Comparison of ENCODE assay signal across 16 mouse cellular contexts in the genomic region with DNA sequence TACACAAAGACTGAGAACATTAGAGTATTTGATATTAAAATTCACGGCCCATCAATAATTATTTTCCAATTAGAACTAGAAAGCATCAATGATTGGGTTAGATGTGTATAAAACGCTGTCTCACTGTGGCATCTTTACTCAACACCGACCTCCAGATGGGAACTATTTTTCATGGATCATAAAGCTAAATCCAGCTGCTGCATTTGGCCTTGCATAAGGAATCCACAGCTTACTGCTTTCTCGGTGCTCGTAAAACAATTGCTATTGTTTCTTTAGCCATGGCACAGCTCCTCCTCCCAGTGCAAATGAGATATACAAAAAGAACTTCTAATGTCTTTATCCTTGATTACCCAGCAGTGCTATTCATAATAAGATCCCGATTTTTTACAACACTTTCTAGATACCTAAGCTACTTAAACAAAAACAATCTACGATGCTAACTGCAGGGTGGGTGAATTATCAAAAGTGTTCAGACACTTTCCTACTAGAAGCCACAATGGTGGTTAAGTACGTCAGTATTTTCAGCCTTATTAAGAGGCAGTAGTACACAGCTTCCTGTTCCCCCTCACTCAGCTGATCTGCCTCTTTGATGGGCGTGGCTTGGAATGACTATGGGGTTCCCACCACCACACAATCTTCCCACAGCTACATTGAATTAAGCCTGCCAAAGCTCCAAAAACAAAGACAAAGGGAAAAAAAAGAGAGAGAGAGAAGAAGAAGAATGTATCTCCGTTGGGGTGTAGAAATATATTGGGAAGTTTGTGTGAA.
DNase-seq lines count a peak whose midpoint lies in the region; ATAC-seq and TF ChIP-seq lines count a peak whose summit lies in the region.
"Had no signal": no experiment of that assay in that cellular context is flagged by ENCODE, and none has a peak within 500 bp of the region (broad histone marks: within the 10 kb centered on the region; RNA-seq: fewer than 3 reads in every experiment).

No protein-coding gene starts in this region.

- H3K4me2 ChIP-seq in neural tube, embryonic 11.5 days (ENCODE audit: low read depth): peak overlapping the region; percentile 9; the same call in 1 of the 2 replicates
- H3K4me2 ChIP-seq in forebrain, postnatal 0 days (ENCODE audit: low read depth): peak overlapping the region; percentile 34
- H3K4me2 ChIP-seq in midbrain, embryonic 13.5 days (replicated peaks): peak overlapping the region; percentile 32
- no peak overlapping the region for H3K4me2 ChIP-seq in liver, embryonic 11.5 days
- H3K4me2 ChIP-seq: liver, embryonic 12.5 days had no signal

- no peak overlapping the region for H3K9ac ChIP-seq in neural tube, embryonic 11.5 days (ENCODE audit: low read length)
- H3K9ac ChIP-seq in forebrain, postnatal 0 days: no peak overlapping the region
- H3K9ac ChIP-seq in midbrain, embryonic 13.5 days (replicated peaks): 0 out of 2 replicates have a peak overlapping the region, but pooled peaks have one; percentile 2
- H3K9ac ChIP-seq in liver, embryonic 11.5 days (ENCODE audit: low read depth, low read length): no peak overlapping the region
- H3K9ac ChIP-seq: liver, embryonic 12.5 days had no signal

- no peaks in the 10 kb centered on the region for H3K36me3 ChIP-seq in neural tube, embryonic 11.5 days (ENCODE audit: control insufficient read depth, insufficient read depth, low read length)
- H3K36me3 ChIP-seq in forebrain, postnatal 0 days (ENCODE audit: insufficient read depth): no peaks in the 10 kb centered on the region
- no peaks in the 10 kb centered on the region for H3K36me3 ChIP-seq in midbrain, embryonic 13.5 days
- H3K36me3 ChIP-seq in liver, embryonic 11.5 days (ENCODE audit: control insufficient read depth, insufficient read depth, low read length): no peaks in the 10 kb centered on the region
- H3K36me3 ChIP-seq: liver, embryonic 12.5 days had no signal

- H3K4me3 ChIP-seq in neural tube, embryonic 11.5 days (ENCODE audit: low read depth, low read length): no peak overlapping the region
- peak overlapping the region; percentile 17; the same call in 1 of the 2 replicates for H3K4me3 ChIP-seq in forebrain, postnatal 0 days (ENCODE audit: low read depth, low read length)
- 0 out of 2 replicates have a peak overlapping the region, but pooled peaks have one; percentile 12 for H3K4me3 ChIP-seq in midbrain, embryonic 13.5 days (replicated peaks)
- no peak overlapping the region for H3K4me3 ChIP-seq in liver, embryonic 11.5 days (ENCODE audit: low read depth, low read length)
- H3K4me3 ChIP-seq: erythroblast, embryonic 14.5 days; liver, embryonic 12.5 days had no signal

- no peaks in the 10 kb centered on the region for H3K4me1 ChIP-seq in neural tube, embryonic 11.5 days (ENCODE audit: control insufficient read depth, insufficient read depth, low read length)
- H3K4me1 ChIP-seq in forebrain, postnatal 0 days (ENCODE audit: insufficient read depth): no peaks in the 10 kb centered on the region
- H3K4me1 ChIP-seq in midbrain, embryonic 13.5 days (replicated peaks): peaks cover 6% of the 10 kb centered on the region; the same call in 1 of the 2 replicates
- no peaks in the 10 kb centered on the region for H3K4me1 ChIP-seq in liver, embryonic 11.5 days (replicated peaks; ENCODE audit: control insufficient read depth, insufficient read depth, low read length)
- H3K4me1 ChIP-seq: liver, embryonic 12.5 days had no signal

- H3K27me3 ChIP-seq in neural tube, embryonic 11.5 days (ENCODE audit: control insufficient read depth, insufficient read depth, low read length): no peaks in the 10 kb centered on the region
- H3K27me3 ChIP-seq in forebrain, postnatal 0 days (ENCODE audit: insufficient read depth, low read length): no peaks in the 10 kb centered on the region
- H3K27me3 ChIP-seq in midbrain, embryonic 13.5 days: no peaks in the 10 kb centered on the region
- no peaks in the 10 kb centered on the region for H3K27me3 ChIP-seq in liver, embryonic 11.5 days (replicated peaks; ENCODE audit: control insufficient read depth, insufficient read depth, low read length)
- H3K27me3 ChIP-seq: CH12.LX; liver, embryonic 12.5 days; Patski had no signal

- TF ChIP-seq CTCF in forebrain, postnatal 0 days (IDR thresholded peaks at IDR 0.05; ENCODE audit: low read depth): no peak

- no peaks in the 10 kb centered on the region for H3K9me3 ChIP-seq in neural tube, embryonic 11.5 days (ENCODE audit: control insufficient read depth, low read length)
- H3K9me3 ChIP-seq in forebrain, postnatal 0 days (ENCODE audit: low read length): no peaks in the 10 kb centered on the region
- no peaks in the 10 kb centered on the region for H3K9me3 ChIP-seq in midbrain, embryonic 13.5 days
- no peaks in the 10 kb centered on the region for H3K9me3 ChIP-seq in liver, embryonic 11.5 days (ENCODE audit: control insufficient read depth, low read length)
- H3K9me3 ChIP-seq: liver, embryonic 12.5 days had no signal

- no peak overlapping the region for H3K27ac ChIP-seq in neural tube, embryonic 11.5 days (ENCODE audit: low read depth, low read length)
- no peak overlapping the region for H3K27ac ChIP-seq in forebrain, postnatal 0 days (ENCODE audit: low read depth, low read length)
- H3K27ac ChIP-seq in midbrain, embryonic 13.5 days: peak overlapping the region; percentile 19; the same call in 1 of the 2 replicates
- H3K27ac ChIP-seq in liver, embryonic 11.5 days (ENCODE audit: low read depth, low read length): no peak overlapping the region
- H3K27ac ChIP-seq: liver, embryonic 12.5 days had no signal

- peak; percentile 13 for DNase-seq in neural tube, embryonic 11.5 days (ENCODE audit: low spot score)
- no peak for DNase-seq in neural tube, embryonic 10.5 days (ENCODE audit: extremely low spot score, low spot score)
- DNase-seq in forebrain, postnatal 0 days: peak; percentile 31
- peak; percentile 45 for DNase-seq in retina, postnatal 1 day
- no peak for DNase-seq in right cerebral cortex, postnatal 4 days
- DNase-seq in frontal cortex, postnatal 10 days (ENCODE audit: low spot score in 2 of 2): no peak
- no peak for DNase-seq in liver, embryonic 11.5 days (ENCODE audit: low spot score)
- DNase-seq: adrenal gland, adult 2 months; cerebellum, postnatal 36 days; kidney, postnatal 14 days had no signal

- WGBS in neural tube, embryonic 11.5 days: 25% methylated on average over 10 of the region's 10 CpGs
- 14% methylated on average over 10 of the region's 10 CpGs for WGBS in forebrain, postnatal 0 days
- WGBS in midbrain, embryonic 13.5 days: 33% methylated on average over 10 of the region's 10 CpGs
- 57% methylated on average over 10 of the region's 10 CpGs for WGBS in liver, embryonic 11.5 days

- ATAC-seq in neural tube, embryonic 11.5 days (ENCODE audit: insufficient read depth, low FRiP score, low TSS enrichment): peak; percentile 91; the same call in 1 of the 2 replicates
- peak; percentile 94 for ATAC-seq in forebrain, postnatal 0 days
- peak; percentile 92 for ATAC-seq in midbrain, embryonic 13.5 days
- no peak for ATAC-seq in liver, embryonic 11.5 days (replicated peaks; ENCODE audit: low FRiP score)
- ATAC-seq: inflammation-experienced regulatory T-cells, adult 6 months; liver, embryonic 12.5 days; Patski had no signal

Comparison
In these comparisons a context has a peak if more than half of its experiments do, and no peak if none do; other contexts are left out.
1. DNase-seq: peak in neural tube, embryonic 11.5 days (single experiment), forebrain, postnatal 0 days (single experiment) and retina, postnatal 1 day (single experiment); none in neural tube, embryonic 10.5 days (single experiment), right cerebral cortex, postnatal 4 days (single experiment), frontal cortex, postnatal 10 days (0 of 2) and liver, embryonic 11.5 days (single experiment).
2. H3K4me3 ChIP-seq: peak in forebrain, postnatal 0 days (single experiment) and midbrain, embryonic 13.5 days (single experiment); none in neural tube, embryonic 11.5 days (single experiment) and liver, embryonic 11.5 days (single experiment).